Mouse (Mus musculus): ENCODE measurements around the gene Gnb1l.

GRCm38 (mm10) chr16:18484794-18485435 is 13.6 kb upstream of the Gnb1l start:
- TF ChIP-seq MYOG (IDR thresholded peaks at IDR 0.05; ENCODE audit: control insufficient read depth, extremely low read depth, insufficient read length) (no peak), CTCF (IDR thresholded peaks at IDR 0.05; ENCODE audit: control insufficient read depth, insufficient read depth, insufficient read length) (no peak), USF1 (IDR thresholded peaks at IDR 0.05; ENCODE audit: low read depth) (no peak)
